Mouse (Mus musculus) adrenal gland, adult 18-20 months (tissue): ENCODE results near the gene Ndufv3. TPM values are rescaled to one million over a fixed set of nuclear protein-coding genes. Genes with fewer than 3 reads are reported as not detected.
A peak's percentile ranks its signal among the peaks of the same experiment; 100 is the strongest.

Experiments used
- DNase-seq, 2 experiments: peaks; one replicate each; pipeline ENCODE4 v3.0.0; 2021 to 2022; ENCODE audit warnings: low spot score in 2 of 2
- total RNA-seq, 2 experiments: library from RNA; stranded (reverse); gene quantifications; 1 replicate in 1 of 2; 2 replicates in 1 of 2; pipeline ENCODE4 v1.2.3; 2021

The Ndufv3 gene
- total RNA-seq, 2 experiments from 2014 or later = 450 to 534 TPM

DNA sequence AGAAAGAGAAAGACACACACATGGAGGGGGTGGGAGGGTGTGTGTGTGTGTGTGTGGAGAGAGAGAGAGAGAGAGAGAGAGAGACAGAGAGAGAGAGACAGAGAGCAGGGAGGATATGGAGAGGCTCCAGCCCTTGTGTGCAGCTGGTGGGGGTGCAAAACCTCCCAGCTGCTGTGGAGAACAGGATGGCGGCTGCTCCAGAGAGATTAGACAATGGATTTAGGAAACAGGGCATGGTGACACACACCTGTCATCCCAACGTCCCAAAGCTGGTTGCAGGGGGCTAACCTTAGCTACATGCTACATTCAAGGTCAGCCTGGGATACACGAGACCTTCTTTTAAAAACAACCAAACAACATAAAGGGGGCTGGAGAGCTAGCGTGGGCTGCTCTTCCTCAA lies 36.3 kb downstream of the Ndufv3 start:
- DNase-seq = no peak

GRCm38 (mm10) chr17:31557124-31557880 lies 37.4 kb downstream of the Ndufv3 start:
- no peak for DNase-seq

DNA sequence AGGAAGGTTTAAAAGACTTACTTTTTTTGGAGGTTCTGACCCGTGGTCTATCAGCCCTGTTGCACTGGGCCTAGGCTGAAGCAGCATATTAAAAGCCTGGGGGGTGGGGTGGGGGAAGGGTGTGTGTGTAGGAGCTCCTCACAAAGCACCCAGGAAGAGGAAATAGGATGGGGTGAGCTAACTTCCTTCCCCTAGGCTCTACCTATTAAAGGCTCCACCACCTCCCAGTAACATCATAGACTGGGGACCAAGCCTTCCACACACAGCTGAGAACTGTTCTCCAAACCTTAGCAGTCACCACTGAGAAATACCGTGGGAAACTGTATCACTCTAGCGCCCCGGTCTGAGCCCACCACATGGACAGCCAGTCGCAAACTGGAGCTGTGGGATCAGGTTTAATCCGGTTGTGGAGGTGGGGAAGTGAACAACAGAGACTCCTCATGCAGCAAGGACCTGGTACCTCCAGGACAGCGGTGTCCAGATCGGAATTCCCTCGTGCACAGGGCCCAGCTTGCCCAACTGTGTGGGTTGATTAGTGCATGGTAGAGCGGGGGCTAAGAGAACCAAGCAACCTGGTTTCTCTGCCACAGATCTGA lies 38.1 kb downstream of the Ndufv3 start:
- DNase-seq = no peak

DNA sequence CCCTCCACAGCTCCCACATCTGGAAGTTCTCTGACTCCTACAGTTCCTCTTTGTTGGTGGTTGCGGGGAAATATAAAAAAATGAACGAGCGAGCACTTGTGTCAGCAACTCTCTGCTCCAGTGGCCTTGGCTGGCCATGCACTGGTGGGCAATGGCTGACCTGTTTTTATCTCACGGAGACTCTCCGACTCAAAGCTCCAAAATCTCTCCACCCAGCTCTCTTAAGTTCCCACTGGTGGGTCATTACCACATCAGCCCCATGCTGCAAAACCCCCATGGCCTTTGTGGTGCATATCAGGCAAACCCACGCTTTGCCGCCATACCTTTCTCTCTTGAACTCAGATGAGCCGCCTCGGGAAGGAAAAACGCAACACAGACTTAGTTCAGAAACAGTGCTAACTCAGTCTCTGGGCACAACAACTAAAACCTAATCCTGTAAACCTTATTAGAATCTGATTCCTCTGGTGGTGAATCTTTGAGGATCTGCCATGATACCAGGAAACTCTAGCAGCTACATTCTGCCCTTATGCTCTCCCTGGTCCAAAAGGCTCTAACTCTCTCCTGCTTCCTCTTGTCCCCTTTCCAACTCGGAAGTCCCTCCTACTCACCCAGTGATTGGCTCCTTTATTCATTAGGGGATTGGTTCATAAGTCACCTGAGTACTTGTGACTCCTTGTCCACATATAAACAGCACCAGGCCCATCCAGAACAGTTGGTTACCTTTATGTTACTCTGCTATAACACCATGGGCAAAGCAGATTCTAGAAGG lies 39.3 kb downstream of the Ndufv3 start:
- DNase-seq = no peak

GRCm38 (mm10) chr17:31563632-31564014 lies 43.7 kb downstream of the Ndufv3 start:
- peak; percentile 46 to 49 for DNase-seq

DNA sequence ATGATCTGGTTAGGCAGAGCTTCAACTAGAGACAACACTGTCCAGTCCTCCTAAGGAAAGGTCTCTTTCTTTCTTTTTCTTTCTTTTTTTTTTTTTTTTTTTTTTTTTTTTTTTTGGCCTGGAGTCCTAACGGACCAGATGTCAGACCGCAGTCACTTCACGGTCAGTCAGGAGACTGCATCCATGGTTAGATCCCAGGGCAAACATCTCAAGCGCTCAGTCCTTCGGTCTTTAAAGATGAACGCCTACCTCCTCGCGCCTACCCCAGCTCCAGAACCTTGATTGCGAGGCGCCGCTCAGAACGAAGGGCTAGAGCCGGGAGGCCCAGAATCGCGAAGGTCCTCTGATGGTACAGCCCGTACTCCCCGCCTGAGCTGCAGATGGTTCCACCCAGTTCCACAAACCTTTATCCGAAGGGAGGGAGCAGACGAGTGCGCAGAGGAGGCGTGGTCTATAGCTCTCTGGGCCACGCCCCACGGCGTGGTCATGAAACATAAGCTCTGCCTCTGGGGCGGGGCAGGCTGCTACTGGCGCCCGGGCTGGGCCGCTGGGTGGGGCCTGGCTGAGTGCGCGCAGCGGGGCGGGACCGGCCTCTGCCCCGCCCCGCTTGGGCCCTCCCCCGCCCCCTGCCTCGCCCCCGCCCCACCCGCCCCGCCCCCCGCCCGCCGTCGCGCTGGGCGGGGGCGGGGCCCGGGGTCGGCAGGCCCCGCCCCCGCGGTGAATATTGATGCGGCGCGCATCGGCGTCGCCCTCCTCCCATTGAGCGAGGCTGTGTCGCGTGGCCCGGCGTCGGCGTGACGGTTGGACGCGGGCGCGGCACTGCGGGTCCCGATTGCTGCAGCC lies 44.3 kb downstream of the Ndufv3 start, which contains the start of gene Pknox1:
Gene Pknox1 (plus strand): TSS at position 720 of the 843 bp plus-strand sequence.
- DNase-seq = peak; percentile 92 to 94

GRCm38 (mm10) chr17:31564858-31565140 lies 44.9 kb downstream of the Ndufv3 start:
- no peak for DNase-seq

DNA sequence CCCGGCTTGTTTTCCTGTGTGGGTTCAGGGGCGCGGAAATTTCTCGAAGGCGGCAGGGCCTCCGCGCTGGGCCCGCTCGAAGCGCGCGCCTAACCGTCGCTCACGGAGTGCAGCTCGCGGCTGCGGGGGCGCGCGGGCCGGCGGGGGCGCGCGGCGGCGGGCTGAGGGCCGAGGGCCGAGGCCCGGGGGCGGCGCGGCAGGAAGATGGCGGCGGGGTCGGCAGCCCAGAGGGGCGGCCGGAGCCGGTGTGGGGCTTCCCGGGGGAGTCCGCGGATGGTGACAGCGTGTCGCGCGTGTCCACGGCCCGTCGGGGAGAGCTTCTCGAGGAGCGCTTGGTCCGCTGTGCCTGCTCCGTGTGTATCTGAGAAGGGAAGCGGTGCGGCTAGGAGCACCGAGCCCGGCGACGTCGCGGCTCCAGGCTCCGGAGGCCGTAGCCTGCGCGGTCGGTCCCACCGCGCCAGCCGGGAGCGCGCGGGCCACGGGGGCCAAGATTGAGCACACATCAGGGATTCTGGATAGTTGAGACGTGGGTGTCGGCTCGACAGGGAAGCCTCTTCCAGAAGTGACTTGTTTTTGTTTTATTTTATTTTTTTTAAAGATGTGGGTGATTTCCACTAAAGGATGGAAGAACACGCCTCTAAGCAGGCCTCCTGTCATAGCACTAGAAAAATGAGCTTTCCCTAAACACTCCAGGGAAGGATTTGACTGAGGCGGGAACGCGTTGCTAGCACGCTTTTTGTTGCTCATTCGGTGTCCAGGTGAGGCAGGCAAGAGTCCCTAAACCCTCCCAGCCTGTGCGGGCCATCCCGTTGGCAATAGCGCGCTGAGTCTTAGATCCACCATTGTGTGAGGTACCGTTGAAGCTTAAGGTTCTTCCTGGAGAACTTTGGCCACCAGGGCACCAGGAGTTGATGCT lies 45.5 kb downstream of the Ndufv3 start:
- peak; percentile 55 to 67 for DNase-seq

GRCm38 (mm10) chr17:31566276-31566675 lies 46.4 kb downstream of the Ndufv3 start:
- no peak for DNase-seq

GRCm38 (mm10) chr17:31569756-31570155 lies 49.8 kb downstream of the Ndufv3 start:
- no peak for DNase-seq

GRCm38 (mm10) chr17:31570321-31570925 lies 50.5 kb downstream of the Ndufv3 start:
- no peak for DNase-seq

DNA sequence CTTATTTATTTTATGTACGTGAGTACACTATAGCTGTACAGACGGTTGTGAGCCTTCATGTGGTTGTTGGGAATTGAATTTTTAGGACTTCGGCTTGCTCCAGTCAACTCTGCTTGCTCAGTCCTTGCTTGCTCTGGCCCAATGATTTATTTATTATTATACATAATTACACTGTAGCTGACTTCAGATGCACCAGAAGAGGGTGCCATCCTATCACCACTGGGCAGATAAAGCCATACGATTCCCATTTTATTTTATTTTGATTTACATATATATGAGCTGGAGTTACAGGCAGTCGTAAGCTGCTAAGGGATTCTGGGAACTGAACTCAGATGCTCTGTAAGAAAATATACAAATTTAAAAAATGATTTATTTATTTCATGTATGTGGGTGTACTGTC lies 51.8 kb downstream of the Ndufv3 start:
- no peak for DNase-seq

GRCm38 (mm10) chr17:31574662-31575061 lies 54.7 kb downstream of the Ndufv3 start:
- no peak for DNase-seq

- DNase-seq = no peak
Observed at GRCm38 (mm10) chr17:31576394-31577175, 56.7 kb downstream of the Ndufv3 start.

GRCm38 (mm10) chr17:31580344-31580743 lies 60.4 kb downstream of the Ndufv3 start:
- no peak for DNase-seq
